Mouse (Mus musculus): ENCODE data around the gene Scaf8. TPM values are rescaled to one million over a fixed set of nuclear protein-coding genes. Genes with fewer than 3 reads are reported as not detected.

The Scaf8 gene
- polyA plus RNA-seq, 1 experiment from 2014 or later: 11.9 TPM

DNA sequence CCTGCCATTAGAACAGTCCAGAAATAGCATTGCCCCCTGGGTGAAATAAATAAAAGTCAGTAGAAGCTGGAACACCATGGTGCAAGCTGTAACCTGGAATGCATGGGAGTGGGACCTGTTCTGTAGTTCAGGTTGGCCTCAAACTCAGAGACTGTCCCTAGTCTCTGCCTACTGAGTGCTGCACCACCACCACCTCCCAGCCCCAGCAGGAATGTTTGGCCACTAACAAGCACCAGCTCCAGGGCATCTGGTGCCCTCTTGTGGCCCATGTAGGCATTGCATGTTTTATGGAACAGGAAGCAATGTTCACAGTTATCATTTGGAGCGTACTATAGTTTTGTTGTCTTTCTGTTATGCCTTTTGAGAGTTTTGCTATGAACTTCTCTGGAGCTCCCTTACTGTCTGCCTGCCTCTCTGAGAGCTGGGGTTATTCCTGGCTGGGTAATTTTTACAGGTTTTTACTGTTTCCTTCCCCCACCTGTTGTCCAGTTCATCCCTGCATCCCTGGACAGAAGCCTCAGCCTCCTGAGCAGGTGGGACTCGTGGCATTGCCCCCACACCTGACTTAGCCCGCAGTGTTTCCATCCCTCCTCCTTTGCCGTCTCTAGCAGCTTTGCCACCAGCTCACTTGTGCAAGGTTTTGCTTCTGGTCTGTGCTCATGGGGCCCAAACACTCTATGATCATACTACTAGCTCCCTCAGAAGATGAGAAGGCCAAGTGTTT lies 109.8 kb downstream of the Scaf8 start:
- Histone ChIP-seq H3K9me3 (ENCODE audit: control insufficient read depth, low read length) (no peaks in the 10 kb centered on the region), H3K27ac (ENCODE audit: low read depth, low read length) (no peak overlapping the region), H3K27me3 (replicated peaks; ENCODE audit: control insufficient read depth, insufficient read depth, low read length) (no peaks in the 10 kb centered on the region), H3K4me2 (ENCODE audit: low read length) (no peak overlapping the region), H3K36me3 (ENCODE audit: control insufficient read depth, insufficient read depth, low read length) (no peaks in the 10 kb centered on the region), H3K9ac (ENCODE audit: low read depth, low read length) (no peak overlapping the region), H3K4me3 (ENCODE audit: low read length) (no peak overlapping the region), H3K4me1 (ENCODE audit: control insufficient read depth, insufficient read depth, low read depth, low read length) (no peaks in the 10 kb centered on the region; the same call in 1 of the 2 replicates)
- peak; percentile 70 for ATAC-seq
- 69% methylated on average over 4 of the region's 4 CpGs for WGBS

DNA sequence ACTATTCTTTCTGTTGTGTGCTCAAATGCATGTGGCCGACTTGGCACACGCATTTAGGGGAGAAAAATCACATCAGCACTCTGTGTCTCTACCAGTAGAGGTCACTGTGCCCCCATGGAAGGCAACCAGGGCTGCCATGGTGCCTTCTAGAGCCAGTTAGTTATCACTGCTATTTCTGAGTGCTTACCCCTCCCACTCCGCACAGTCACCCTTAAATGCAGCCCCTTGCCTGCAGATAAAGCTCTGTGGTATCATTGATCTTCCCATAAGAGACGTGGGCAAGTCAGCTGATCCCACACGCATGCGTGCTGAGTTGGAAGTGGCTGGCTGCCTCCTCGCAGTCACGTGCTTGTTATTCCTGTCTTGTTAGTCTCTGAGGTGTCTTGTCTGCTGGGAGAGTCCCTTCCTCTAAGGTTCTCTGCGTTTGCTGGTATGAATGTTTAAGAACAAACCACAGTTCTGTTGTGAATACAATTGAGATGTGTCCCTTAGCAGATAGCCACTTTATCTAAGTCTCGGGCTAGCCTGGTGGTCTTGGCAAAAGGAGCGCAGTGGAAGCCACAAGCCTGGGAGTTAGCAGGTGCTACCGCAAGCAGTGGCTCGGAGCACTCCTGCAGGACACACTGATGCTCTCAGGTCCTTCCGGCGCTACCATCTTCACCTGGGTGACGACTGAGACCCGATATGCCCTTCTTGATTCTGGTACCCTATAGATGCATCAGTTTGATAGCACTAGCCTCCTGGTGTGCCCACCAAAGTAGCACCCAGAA lies 115.6 kb downstream of the Scaf8 start:
- peak overlapping the region; percentile 28 for H3K4me2 ChIP-seq (ENCODE audit: low read length)
- H3K27me3 ChIP-seq (replicated peaks; ENCODE audit: control insufficient read depth, insufficient read depth, low read length): no peaks in the 10 kb centered on the region
- WGBS: 66% methylated on average over 17 of the region's 17 CpGs
- H3K9me3 ChIP-seq (ENCODE audit: control insufficient read depth, low read length): no peaks in the 10 kb centered on the region
- no peaks in the 10 kb centered on the region for H3K36me3 ChIP-seq (ENCODE audit: control insufficient read depth, insufficient read depth, low read length)
- peaks cover 4% of the 10 kb centered on the region for H3K4me1 ChIP-seq (ENCODE audit: control insufficient read depth, insufficient read depth, low read depth, low read length)
- 0 out of 2 replicates have a peak overlapping the region, but pooled peaks have one; percentile 10 for H3K4me3 ChIP-seq (ENCODE audit: low read length)
- ATAC-seq: peak; percentile 79
- no peak overlapping the region for H3K9ac ChIP-seq (ENCODE audit: low read depth, low read length)
- peak overlapping the region; percentile 27; the same call in 1 of the 2 replicates for H3K27ac ChIP-seq (ENCODE audit: low read depth, low read length)

DNA sequence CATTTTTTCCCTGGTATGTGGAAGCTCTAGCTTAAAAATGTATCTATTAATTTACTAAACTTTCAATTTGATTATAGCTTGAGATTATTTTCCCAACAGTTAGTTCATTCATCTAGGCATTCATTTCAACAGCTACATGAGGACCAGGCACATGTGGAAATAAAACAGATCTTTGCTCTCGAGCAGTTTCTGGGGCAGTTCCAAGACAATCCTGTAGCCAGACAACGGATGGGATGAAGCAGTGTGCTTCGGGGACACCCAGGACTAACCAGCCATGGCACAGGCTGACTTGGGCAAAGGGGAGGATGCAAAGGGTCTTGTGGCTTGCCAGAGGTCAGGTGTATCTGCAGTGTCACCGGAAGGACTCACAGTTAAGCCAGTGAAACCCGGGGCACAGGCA lies 117.9 kb downstream of the Scaf8 start:
- H3K4me3 ChIP-seq (ENCODE audit: low read length): no peak overlapping the region
- no peaks in the 10 kb centered on the region for H3K9me3 ChIP-seq (ENCODE audit: control insufficient read depth, low read length)
- H3K27ac ChIP-seq (ENCODE audit: low read depth, low read length): no peak overlapping the region
- no peak overlapping the region for H3K9ac ChIP-seq (ENCODE audit: low read depth, low read length)
- no peaks in the 10 kb centered on the region for H3K36me3 ChIP-seq (ENCODE audit: control insufficient read depth, insufficient read depth, low read length)
- 79% methylated on average over 5 of the region's 5 CpGs for WGBS
- no peak for ATAC-seq
- no peaks in the 10 kb centered on the region for H3K27me3 ChIP-seq (replicated peaks; ENCODE audit: control insufficient read depth, insufficient read depth, low read length)
- H3K4me2 ChIP-seq (ENCODE audit: low read length): no peak overlapping the region
- peaks cover 4% of the 10 kb centered on the region for H3K4me1 ChIP-seq (ENCODE audit: control insufficient read depth, insufficient read depth, low read depth, low read length)

DNA sequence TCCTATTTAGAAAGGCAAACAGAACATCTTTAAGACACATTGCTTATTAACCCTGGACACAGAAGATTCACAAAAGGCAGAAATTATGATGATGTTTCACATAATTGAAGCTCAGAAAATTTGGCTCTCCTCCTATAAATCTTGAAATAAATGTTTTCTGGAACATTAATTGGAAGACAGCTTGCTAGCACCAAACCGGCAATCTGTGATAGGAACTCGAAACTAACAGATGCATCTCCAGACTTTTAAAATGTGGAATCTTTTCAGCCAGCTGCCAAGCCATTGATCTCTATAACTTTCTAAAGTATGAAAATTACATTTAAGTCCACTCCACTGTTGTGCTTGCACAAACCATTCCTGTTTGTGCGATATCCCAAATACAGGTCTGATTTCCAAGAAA lies 128.9 kb downstream of the Scaf8 start:
- H3K4me2 ChIP-seq (ENCODE audit: low read length): no peak overlapping the region
- H3K4me1 ChIP-seq (ENCODE audit: control insufficient read depth, insufficient read depth, low read depth, low read length): peaks cover 30% of the 10 kb centered on the region
- no peak for ATAC-seq
- WGBS: 73% methylated on average over 3 of the region's 3 CpGs
- no peak overlapping the region for H3K9ac ChIP-seq (ENCODE audit: low read depth, low read length)
- H3K4me3 ChIP-seq (ENCODE audit: low read length): no peak overlapping the region
- H3K27ac ChIP-seq (ENCODE audit: low read depth, low read length): no peak overlapping the region
- peaks cover 3% of the 10 kb centered on the region; the same call in 1 of the 2 replicates for H3K36me3 ChIP-seq (ENCODE audit: control insufficient read depth, insufficient read depth, low read length)
- H3K27me3 ChIP-seq (replicated peaks; ENCODE audit: control insufficient read depth, insufficient read depth, low read length): no peaks in the 10 kb centered on the region
- H3K9me3 ChIP-seq (ENCODE audit: control insufficient read depth, low read length): no peaks in the 10 kb centered on the region

DNA sequence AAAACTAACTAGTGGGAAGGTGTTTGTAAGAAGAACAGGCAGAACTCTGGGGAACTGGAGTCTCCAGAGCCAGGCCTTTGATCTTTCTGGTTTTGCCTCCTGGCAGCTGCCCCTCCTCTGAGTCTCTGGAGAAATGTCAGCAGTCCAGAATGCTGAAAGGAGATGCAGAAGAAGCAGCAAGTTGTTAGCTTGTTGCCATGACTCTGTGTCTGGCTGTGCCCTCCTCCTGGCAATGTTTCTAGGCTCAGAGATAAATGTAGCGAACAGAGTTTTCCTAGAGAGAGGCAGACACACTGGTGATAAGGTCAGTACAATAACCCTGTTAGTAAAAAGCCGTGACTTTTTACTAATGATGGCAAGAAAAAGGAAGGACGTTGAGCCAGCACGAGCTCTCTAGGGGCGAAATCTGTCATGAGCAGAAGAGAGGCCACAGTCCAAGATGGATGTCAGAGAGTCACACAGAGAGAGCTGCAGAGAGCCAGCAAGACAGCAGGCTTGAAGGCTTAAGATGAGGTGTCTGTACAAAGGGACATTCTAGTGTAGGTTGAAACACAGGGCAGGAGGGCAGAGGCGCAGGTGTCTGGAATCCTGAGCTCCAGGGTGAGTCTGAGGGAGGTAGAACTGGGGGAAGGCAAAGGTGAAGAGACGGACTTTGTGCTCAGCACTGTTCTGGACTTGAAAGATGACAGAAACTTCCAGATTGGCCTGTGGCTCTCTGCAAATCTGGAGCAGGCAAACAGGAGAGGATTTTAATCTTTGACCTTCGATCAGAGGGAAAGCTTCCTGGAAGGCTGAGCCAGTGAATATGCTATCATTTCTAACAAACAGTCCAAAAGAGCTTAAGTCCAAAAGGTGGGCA lies 130.3 kb downstream of the Scaf8 start:
- Histone ChIP-seq H3K4me3 (ENCODE audit: low read length) (no peak overlapping the region), H3K27ac (ENCODE audit: low read depth, low read length) (peak overlapping the region; percentile 36), H3K9me3 (ENCODE audit: control insufficient read depth, low read length) (no peaks in the 10 kb centered on the region), H3K4me2 (ENCODE audit: low read length) (no peak overlapping the region), H3K27me3 (replicated peaks; ENCODE audit: control insufficient read depth, insufficient read depth, low read length) (no peaks in the 10 kb centered on the region), H3K36me3 (ENCODE audit: control insufficient read depth, insufficient read depth, low read length) (no peaks in the 10 kb centered on the region), H3K9ac (ENCODE audit: low read depth, low read length) (no peak overlapping the region), H3K4me1 (ENCODE audit: control insufficient read depth, insufficient read depth, low read depth, low read length) (peaks cover 37% of the 10 kb centered on the region)
- ATAC-seq: peak; percentile 10; the same call in 1 of the 2 replicates
- 52% methylated on average over 8 of the region's 8 CpGs for WGBS

DNA sequence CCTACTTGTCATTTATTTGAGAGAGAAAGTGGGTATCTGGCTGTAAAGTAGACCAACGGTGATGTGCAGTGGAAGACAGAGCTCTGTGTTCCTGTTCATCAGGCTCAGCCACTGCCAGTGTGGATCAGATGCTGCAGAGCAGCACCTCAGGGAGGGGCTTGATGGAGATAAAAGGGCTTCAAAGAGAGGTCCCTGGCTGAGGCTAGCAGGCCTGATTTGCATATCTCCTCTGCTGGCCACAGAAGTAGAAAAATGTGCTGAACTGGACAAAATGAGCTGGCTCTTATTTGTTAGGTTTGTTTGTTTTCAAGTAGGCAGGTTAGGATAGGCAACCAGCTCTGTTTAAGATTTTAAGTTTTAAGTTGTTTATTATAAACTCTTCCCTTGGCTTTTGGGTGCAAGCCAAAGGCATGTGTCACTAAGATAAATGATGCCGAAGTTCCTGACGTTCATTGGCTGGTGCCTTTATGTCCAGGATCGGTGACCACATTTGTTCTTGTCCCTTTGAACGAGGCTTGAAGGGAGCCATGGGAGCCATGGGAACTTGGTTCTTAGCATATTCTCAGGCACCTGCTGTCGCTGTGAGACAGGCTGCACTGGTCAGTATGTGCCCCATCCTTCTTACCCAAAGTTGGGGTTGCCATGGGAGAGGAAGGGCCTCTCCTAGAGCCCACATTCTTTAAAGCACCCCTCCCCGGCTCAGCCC lies 132.0 kb downstream of the Scaf8 start:
- no peaks in the 10 kb centered on the region for H3K9me3 ChIP-seq (ENCODE audit: control insufficient read depth, low read length)
- H3K4me3 ChIP-seq (ENCODE audit: low read length): no peak overlapping the region
- ATAC-seq: peak; percentile 86
- peaks cover 39% of the 10 kb centered on the region for H3K4me1 ChIP-seq (ENCODE audit: control insufficient read depth, insufficient read depth, low read depth, low read length)
- WGBS: 17% methylated on average over 7 of the region's 7 CpGs
- peak overlapping the region; percentile 73 for H3K27ac ChIP-seq (ENCODE audit: low read depth, low read length)
- no peak overlapping the region for H3K4me2 ChIP-seq (ENCODE audit: low read length)
- no peaks in the 10 kb centered on the region for H3K27me3 ChIP-seq (replicated peaks; ENCODE audit: control insufficient read depth, insufficient read depth, low read length)
- no peak overlapping the region for H3K9ac ChIP-seq (ENCODE audit: low read depth, low read length)
- H3K36me3 ChIP-seq (ENCODE audit: control insufficient read depth, insufficient read depth, low read length): no peaks in the 10 kb centered on the region

Other genes with a start within 250 kb of the Scaf8 start
- gene Tiam2, start 211.6 kb downstream of the Scaf8 start, polyA plus RNA-seq (2015; fragmentation: Nextera tagmentation; extraction: Ambion mirVana): 3.6 and 7.5 TPM in 2 replicates

All from hindbrain, embryonic 16.5 days (tissue).